Mouse (Mus musculus) midbrain, embryonic 10.5 days (tissue): ENCODE measurements around the gene Gkap1. TPM values are rescaled to one million over a fixed set of nuclear protein-coding genes. Genes with fewer than 3 reads are reported as not detected.
A peak's percentile ranks its signal among the peaks of the same experiment; 100 is the strongest.

Experiments
- DNase-seq: peaks from one replicate; pipeline ENCODE4 v3.0.0-alpha.2; 2017; ENCODE audit warnings: low spot score
- H3K27ac ChIP-seq: fragments of 300-500 bp; sonication (generic); replicated peaks from 2 replicates; pipeline ENCODE4 v1.5.1; 2016; ENCODE audit warnings: mild to moderate bottlenecking
- H3K27me3 ChIP-seq: fragments of 300-500 bp; sonication (generic); 2 replicates; pipeline ENCODE4 v1.6.1; 2016; ENCODE audit warnings: low read depth, mild to moderate bottlenecking; ENCODE audit not compliant: poor library complexity, severe bottlenecking
- H3K36me3 ChIP-seq: fragments of 300-500 bp; sonication (generic); 2 replicates; pipeline ENCODE4 v1.6.1; 2016; ENCODE audit warnings: mild to moderate bottlenecking, moderate library complexity
- H3K4me1 ChIP-seq: fragments of 300-500 bp; sonication (generic); 2 replicates; pipeline ENCODE4 v1.6.1; 2016
- H3K4me3 ChIP-seq: fragments of 300-500 bp; sonication (generic); 2 replicates; pipeline ENCODE4 v1.5.1; 2016; ENCODE audit warnings: mild to moderate bottlenecking, moderate library complexity
- H3K9me3 ChIP-seq: fragments of 300-500 bp; sonication (generic); replicated peaks from 2 replicates; pipeline ENCODE4 v1.6.1; 2016; ENCODE audit warnings: mild to moderate bottlenecking
- WGBS: fragments of 180-500 bp; shearing (Covaris S2); methylation state at CpG from one replicate; pipeline ENCODE4 v1.1.7; 2016; 5-methylcytosine and 5-hydroxymethylcytosine counted together
- polyA plus RNA-seq: library from polyadenylated mRNA; unstranded; fragments of >200 nt; fragmentation: Nextera tagmentation; extraction: Ambion mirVana; gene quantifications from 2 replicates; pipeline ENCODE4 v1.2.1, GENCODE M21; 2016

Gkap1 gene
- polyA plus RNA-seq, 1 experiment from 2014 or later = 27.4 TPM

- H3K9me3 ChIP-seq = no peaks in the 10 kb centered on the region
- peaks cover 19% of the 10 kb centered on the region for H3K4me1 ChIP-seq
- 67% methylated on average over 1 of the region's 1 CpGs for WGBS
- no peaks in the 10 kb centered on the region for H3K27me3 ChIP-seq
- no peak overlapping the region for H3K27ac ChIP-seq
- no peak overlapping the region for H3K4me3 ChIP-seq
- DNase-seq = no peak
- H3K36me3 ChIP-seq = no peaks in the 10 kb centered on the region
Measured at GRCm38 (mm10) chr13:58289308-58289707, 13.8 kb upstream of the Gkap1 start.

GRCm38 (mm10) chr13:58287822-58288221, 12.3 kb upstream of the Gkap1 start:
- 15% methylated on average over 13 of the region's 13 CpGs for WGBS

GRCm38 (mm10) chr13:58283466-58283865, 8.0 kb upstream of the Gkap1 start:
- WGBS = 66% methylated on average over 4 of the region's 4 CpGs

More at GRCm38 (mm10) chr13:58287822-58288221, 12.3 kb upstream of the Gkap1 start:
- Histone ChIP-seq H3K9me3 (no peaks in the 10 kb centered on the region), H3K4me3 (no peak overlapping the region), H3K27me3 (no peaks in the 10 kb centered on the region), H3K36me3 (no peaks in the 10 kb centered on the region), H3K27ac (no peak overlapping the region), H3K4me1 (peaks cover 9% of the 10 kb centered on the region)
- DNase-seq = peak; percentile 87

GRCm38 (mm10) chr13:58281936-58282335, 6.4 kb upstream of the Gkap1 start:
- Histone ChIP-seq H3K27ac (no peak overlapping the region), H3K4me1 (no peaks in the 10 kb centered on the region), H3K36me3 (no peaks in the 10 kb centered on the region), H3K27me3 (no peaks in the 10 kb centered on the region), H3K4me3 (no peak overlapping the region), H3K9me3 (no peaks in the 10 kb centered on the region)
- WGBS = 75% methylated on average over 4 of the region's 4 CpGs
- DNase-seq = no peak

More at GRCm38 (mm10) chr13:58283466-58283865, 8.0 kb upstream of the Gkap1 start:
- Histone ChIP-seq H3K4me3 (no peak overlapping the region), H3K4me1 (no peaks in the 10 kb centered on the region), H3K27ac (no peak overlapping the region), H3K36me3 (no peaks in the 10 kb centered on the region), H3K27me3 (no peaks in the 10 kb centered on the region), H3K9me3 (no peaks in the 10 kb centered on the region)
- no peak for DNase-seq

- DNase-seq = no peak
- 91% methylated on average over 3 of the region's 3 CpGs for WGBS
- H3K4me1 ChIP-seq = peaks cover 11% of the 10 kb centered on the region
- H3K27ac ChIP-seq = no peak overlapping the region
- H3K36me3 ChIP-seq = no peaks in the 10 kb centered on the region
- no peak overlapping the region for H3K4me3 ChIP-seq
- peaks cover 11% of the 10 kb centered on the region for H3K27me3 ChIP-seq
- no peaks in the 10 kb centered on the region for H3K9me3 ChIP-seq
Measured at GRCm38 (mm10) chr13:58280528-58280927, 5.0 kb upstream of the Gkap1 start.

GRCm38 (mm10) chr13:58276256-58276655, 757 bp upstream of the Gkap1 start:
- H3K4me1 ChIP-seq = peaks cover 35% of the 10 kb centered on the region
- H3K36me3 ChIP-seq = no peaks in the 10 kb centered on the region
- H3K4me3 ChIP-seq = no peak overlapping the region
- 82% methylated on average over 10 of the region's 10 CpGs for WGBS
- no peak overlapping the region for H3K27ac ChIP-seq
- H3K27me3 ChIP-seq = peaks cover 27% of the 10 kb centered on the region
- no peak for DNase-seq
- H3K9me3 ChIP-seq = no peaks in the 10 kb centered on the region

- 23% methylated on average over 9 of the region's 9 CpGs for WGBS
- Histone ChIP-seq H3K27ac (peak overlapping the region; percentile 93), H3K27me3 (peaks cover 27% of the 10 kb centered on the region), H3K36me3 (no peaks in the 10 kb centered on the region), H3K9me3 (no peaks in the 10 kb centered on the region), H3K4me3 (peak overlapping the region; percentile 88), H3K4me1 (peaks cover 35% of the 10 kb centered on the region)
- DNase-seq = no peak
Measured at GRCm38 (mm10) chr13:58275076-58275475, 423 bp downstream of the Gkap1 start.

- H3K4me3 ChIP-seq = peak overlapping the region; percentile 88
Measured at GRCm38 (mm10) chr13:58274259-58274991, 1.1 kb downstream of the Gkap1 start.

GRCm38 (mm10) chr13:58273411-58274258, 1.9 kb downstream of the Gkap1 start:
- Histone ChIP-seq H3K4me3 (peak overlapping the region; percentile 88), H3K27ac (peak overlapping the region; percentile 93), H3K4me1 (peaks cover 35% of the 10 kb centered on the region), H3K9me3 (no peaks in the 10 kb centered on the region), H3K36me3 (no peaks in the 10 kb centered on the region), H3K27me3 (peaks cover 27% of the 10 kb centered on the region)
- WGBS = under 1% methylated on average over 113 of the region's 115 CpGs
- DNase-seq = peak; percentile 66

More at GRCm38 (mm10) chr13:58274259-58274991, 1.1 kb downstream of the Gkap1 start:
- Histone ChIP-seq H3K9me3 (no peaks in the 10 kb centered on the region), H3K27ac (peak overlapping the region; percentile 93), H3K4me1 (peaks cover 35% of the 10 kb centered on the region), H3K36me3 (no peaks in the 10 kb centered on the region), H3K27me3 (peaks cover 27% of the 10 kb centered on the region)
- peak; percentile 84 for DNase-seq
- under 1% methylated on average over 81 of the region's 84 CpGs for WGBS

- 85% methylated on average over 3 of the region's 3 CpGs for WGBS
- Histone ChIP-seq H3K36me3 (peaks cover 20% of the 10 kb centered on the region), H3K4me1 (no peaks in the 10 kb centered on the region), H3K27me3 (no peaks in the 10 kb centered on the region), H3K27ac (no peak overlapping the region), H3K9me3 (no peaks in the 10 kb centered on the region), H3K4me3 (no peak overlapping the region)
- no peak for DNase-seq
Measured at GRCm38 (mm10) chr13:58266864-58267263, 8.6 kb downstream of the Gkap1 start.

- DNase-seq = no peak
- H3K4me3 ChIP-seq = no peak overlapping the region
- WGBS = 85% methylated on average over 8 of the region's 8 CpGs
- peaks cover 43% of the 10 kb centered on the region for H3K36me3 ChIP-seq
- H3K9me3 ChIP-seq = no peaks in the 10 kb centered on the region
- no peaks in the 10 kb centered on the region for H3K4me1 ChIP-seq
- H3K27me3 ChIP-seq = no peaks in the 10 kb centered on the region
- no peak overlapping the region for H3K27ac ChIP-seq
Measured at GRCm38 (mm10) chr13:58263546-58263945, 12.0 kb downstream of the Gkap1 start.

- WGBS = 88% methylated on average over 4 of the region's 4 CpGs
- no peak for DNase-seq
Measured at GRCm38 (mm10) chr13:58261674-58262073, 13.8 kb downstream of the Gkap1 start.

GRCm38 (mm10) chr13:58253268-58253667, 22.2 kb downstream of the Gkap1 start:
- DNase-seq = no peak
- WGBS = 87% methylated on average over 1 of the region's 1 CpGs
- Histone ChIP-seq H3K4me1 (no peaks in the 10 kb centered on the region), H3K27me3 (no peaks in the 10 kb centered on the region), H3K36me3 (peaks cover 69% of the 10 kb centered on the region), H3K4me3 (no peak overlapping the region), H3K9me3 (no peaks in the 10 kb centered on the region), H3K27ac (no peak overlapping the region)

More at GRCm38 (mm10) chr13:58261674-58262073, 13.8 kb downstream of the Gkap1 start:
- H3K36me3 ChIP-seq = peaks cover 60% of the 10 kb centered on the region
- H3K9me3 ChIP-seq = no peaks in the 10 kb centered on the region
- no peak overlapping the region for H3K27ac ChIP-seq
- no peak overlapping the region for H3K4me3 ChIP-seq
- no peaks in the 10 kb centered on the region for H3K4me1 ChIP-seq
- H3K27me3 ChIP-seq = no peaks in the 10 kb centered on the region
